Mouse (Mus musculus): Measurements from ENCODE around the gene Ttc32. TPM values are rescaled to one million over a fixed set of nuclear protein-coding genes. Genes with fewer than 3 reads are reported as not detected.

Gene Ttc32
- polyA plus RNA-seq, 1 experiment from 2014 or later: 16.5 TPM

DNA sequence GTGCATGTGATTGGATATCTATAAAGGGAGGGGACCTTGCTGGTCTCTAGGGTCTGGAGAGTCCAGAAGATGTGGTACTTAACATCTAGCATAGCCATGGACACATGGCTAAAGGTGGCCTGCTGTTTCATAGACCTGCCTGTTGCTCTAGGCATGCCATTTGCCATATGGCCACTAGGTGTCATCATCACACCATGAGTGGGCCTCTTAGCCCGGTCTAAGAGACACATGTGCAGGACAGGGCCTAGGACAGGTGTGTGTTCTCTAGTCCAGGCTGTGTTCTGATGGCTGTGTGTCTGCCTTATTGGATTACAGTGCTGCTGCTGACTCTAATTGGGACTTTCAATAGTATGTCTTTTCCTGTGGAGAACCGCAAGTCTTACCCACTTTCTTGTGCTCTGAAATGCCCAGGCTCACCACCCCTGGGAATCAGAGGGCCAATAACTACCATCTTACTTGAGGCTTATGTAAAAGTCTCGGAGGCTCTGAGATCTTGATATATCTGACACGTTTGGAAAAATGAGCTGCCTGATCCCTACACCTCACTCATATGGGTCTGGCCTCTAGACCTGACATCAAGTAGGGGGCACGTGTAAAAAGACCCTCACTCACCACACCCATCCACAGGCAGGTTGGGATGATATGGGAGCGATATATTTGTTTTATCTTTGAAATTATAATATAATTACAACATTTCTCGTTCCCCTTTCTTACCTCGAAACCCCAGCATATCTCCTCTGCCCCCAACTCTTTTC is 22.5 kb downstream of the Ttc32 start:
- 58% methylated on average over 8 of the region's 8 CpGs for WGBS
- Histone ChIP-seq H3K9me3 (ENCODE audit: control insufficient read depth, low read length) (no peaks in the 10 kb centered on the region), H3K36me3 (ENCODE audit: control insufficient read depth, insufficient read depth, low read length) (no peaks in the 10 kb centered on the region), H3K27ac (ENCODE audit: low read depth, low read length) (no peak overlapping the region), H3K27me3 (ENCODE audit: control insufficient read depth, insufficient read depth, low read length) (no peaks in the 10 kb centered on the region), H3K4me1 (ENCODE audit: control insufficient read depth, insufficient read depth, low read length) (no peaks in the 10 kb centered on the region), H3K4me3 (ENCODE audit: low read depth, low read length) (no peak overlapping the region), H3K9ac (ENCODE audit: low read length) (no peak overlapping the region), H3K4me2 (ENCODE audit: low read depth) (no peak overlapping the region)
- DNase-seq (ENCODE audit: low spot score) (peak; percentile 78), ATAC-seq (ENCODE audit: insufficient read depth, low FRiP score, low TSS enrichment) (peak; percentile 84)

DNA sequence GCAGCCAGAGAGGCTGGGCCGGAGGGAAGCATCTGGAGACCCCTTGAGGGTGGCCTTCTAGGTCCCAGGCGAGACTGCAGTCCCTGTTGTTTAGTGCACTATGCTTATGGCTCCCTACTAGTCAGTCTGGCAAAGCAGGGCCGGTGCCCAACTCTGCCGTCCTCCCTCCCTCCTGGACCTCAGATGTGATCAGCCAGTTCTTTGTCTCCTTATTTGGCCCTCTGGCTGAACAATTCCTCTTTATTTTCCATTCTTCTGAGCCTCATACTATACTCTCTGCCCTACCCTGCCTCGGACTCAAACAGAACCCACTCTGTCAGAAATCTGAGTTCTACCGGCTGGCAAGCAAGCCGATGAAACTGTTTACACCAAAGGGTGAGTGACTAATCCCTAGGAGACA is 23.5 kb downstream of the Ttc32 start:
- no peak overlapping the region for H3K4me3 ChIP-seq (ENCODE audit: low read depth, low read length)
- ATAC-seq (ENCODE audit: insufficient read depth, low FRiP score, low TSS enrichment) (no peak), DNase-seq (ENCODE audit: low spot score) (no peak)
- H3K9ac ChIP-seq (ENCODE audit: low read length): no peak overlapping the region
- no peaks in the 10 kb centered on the region for H3K4me1 ChIP-seq (ENCODE audit: control insufficient read depth, insufficient read depth, low read length)
- no peak overlapping the region for H3K27ac ChIP-seq (ENCODE audit: low read depth, low read length)
- no peaks in the 10 kb centered on the region for H3K27me3 ChIP-seq (ENCODE audit: control insufficient read depth, insufficient read depth, low read length)
- no peaks in the 10 kb centered on the region for H3K9me3 ChIP-seq (ENCODE audit: control insufficient read depth, low read length)
- no peaks in the 10 kb centered on the region for H3K36me3 ChIP-seq (ENCODE audit: control insufficient read depth, insufficient read depth, low read length)
- WGBS: 68% methylated on average over 7 of the region's 7 CpGs
- no peak overlapping the region for H3K4me2 ChIP-seq (ENCODE audit: low read depth)

DNA sequence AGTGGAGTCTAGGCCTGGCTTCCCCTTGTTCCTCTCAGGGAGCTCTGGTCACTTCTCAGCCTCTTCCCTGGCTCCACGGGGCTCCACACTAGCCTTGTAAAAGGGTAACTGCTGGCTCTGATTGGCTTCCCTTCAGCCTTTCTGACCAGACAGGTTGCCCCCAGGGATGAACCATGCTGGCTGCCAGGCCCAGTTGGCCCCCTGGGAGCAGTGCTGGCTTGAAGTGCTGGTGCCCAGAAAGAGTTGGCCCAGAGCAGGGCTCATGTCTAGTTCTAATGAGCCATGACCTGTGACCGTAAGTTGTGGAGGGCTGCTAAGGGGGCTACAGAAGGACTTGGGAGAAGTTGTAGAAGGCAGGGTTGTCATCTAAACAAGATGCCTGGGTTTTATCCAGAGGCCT is 24.2 kb downstream of the Ttc32 start:
- Histone ChIP-seq H3K9ac (ENCODE audit: low read length) (no peak overlapping the region), H3K27ac (ENCODE audit: low read depth, low read length) (no peak overlapping the region), H3K36me3 (ENCODE audit: control insufficient read depth, insufficient read depth, low read length) (no peaks in the 10 kb centered on the region), H3K4me1 (ENCODE audit: control insufficient read depth, insufficient read depth, low read length) (no peaks in the 10 kb centered on the region), H3K9me3 (ENCODE audit: control insufficient read depth, low read length) (no peaks in the 10 kb centered on the region), H3K27me3 (ENCODE audit: control insufficient read depth, insufficient read depth, low read length) (no peaks in the 10 kb centered on the region), H3K4me2 (ENCODE audit: low read depth) (no peak overlapping the region), H3K4me3 (ENCODE audit: low read depth, low read length) (no peak overlapping the region)
- DNase-seq (ENCODE audit: low spot score): no peak
- 64% methylated on average over 2 of the region's 2 CpGs for WGBS
- ATAC-seq (ENCODE audit: insufficient read depth, low FRiP score, low TSS enrichment): no peak

DNA sequence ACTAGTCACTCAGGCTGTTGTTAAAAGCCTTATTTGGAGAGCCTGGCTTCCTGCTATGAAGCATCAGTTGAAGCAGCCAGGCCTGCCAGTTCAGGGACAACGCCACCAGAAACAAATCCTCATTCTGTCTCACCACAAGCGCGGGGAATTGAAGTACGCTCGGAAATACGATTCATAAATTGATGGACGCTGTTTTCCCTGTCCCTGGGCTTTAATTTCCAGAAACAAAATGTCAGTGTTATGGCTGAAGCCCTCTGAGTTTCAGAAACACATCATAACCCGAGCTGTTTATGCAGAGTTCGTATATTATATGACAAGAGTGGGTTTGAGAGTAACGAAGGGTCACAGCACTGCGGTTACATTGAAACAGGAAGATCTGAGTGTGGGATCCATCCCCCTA is 25.5 kb downstream of the Ttc32 start:
- no peaks in the 10 kb centered on the region for H3K4me1 ChIP-seq (ENCODE audit: control insufficient read depth, insufficient read depth, low read length)
- 76% methylated on average over 11 of the region's 11 CpGs for WGBS
- H3K27ac ChIP-seq (ENCODE audit: low read depth, low read length): no peak overlapping the region
- no peak overlapping the region for H3K9ac ChIP-seq (ENCODE audit: low read length)
- DNase-seq (ENCODE audit: low spot score) (no peak), ATAC-seq (ENCODE audit: insufficient read depth, low FRiP score, low TSS enrichment) (no peak)
- no peaks in the 10 kb centered on the region for H3K36me3 ChIP-seq (ENCODE audit: control insufficient read depth, insufficient read depth, low read length)
- no peaks in the 10 kb centered on the region for H3K27me3 ChIP-seq (ENCODE audit: control insufficient read depth, insufficient read depth, low read length)
- H3K4me2 ChIP-seq (ENCODE audit: low read depth): no peak overlapping the region
- no peaks in the 10 kb centered on the region for H3K9me3 ChIP-seq (ENCODE audit: control insufficient read depth, low read length)
- no peak overlapping the region for H3K4me3 ChIP-seq (ENCODE audit: low read depth, low read length)

DNA sequence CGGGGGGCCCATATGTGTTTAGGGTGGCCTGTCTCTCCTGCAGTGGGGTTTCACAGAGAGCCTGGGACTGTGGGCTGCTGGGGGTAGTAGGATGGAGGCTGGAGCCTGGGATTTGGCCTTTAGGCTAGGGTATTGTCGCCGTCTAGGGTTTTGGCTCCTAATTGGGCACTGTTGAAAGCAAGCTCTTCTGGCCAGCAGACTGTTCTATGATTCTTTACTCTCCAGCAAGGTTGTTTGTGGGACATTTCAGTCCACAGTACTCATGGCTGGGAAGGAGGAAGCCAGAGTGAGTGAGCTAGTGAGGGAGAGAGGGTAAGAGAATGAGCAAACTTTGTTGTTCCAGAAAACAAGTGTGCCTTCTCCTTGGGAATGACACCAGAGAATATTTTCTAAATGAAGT is 29.7 kb downstream of the Ttc32 start:
- 87% methylated on average over 3 of the region's 3 CpGs for WGBS
- no peaks in the 10 kb centered on the region for H3K27me3 ChIP-seq (ENCODE audit: control insufficient read depth, insufficient read depth, low read length)
- H3K4me3 ChIP-seq (ENCODE audit: low read depth, low read length): no peak overlapping the region
- DNase-seq (ENCODE audit: low spot score): no peak
- H3K9me3 ChIP-seq (ENCODE audit: control insufficient read depth, low read length): no peaks in the 10 kb centered on the region
- H3K9ac ChIP-seq (ENCODE audit: low read length): no peak overlapping the region
- ATAC-seq (ENCODE audit: insufficient read depth, low FRiP score, low TSS enrichment): no peak
- no peaks in the 10 kb centered on the region for H3K4me1 ChIP-seq (ENCODE audit: control insufficient read depth, insufficient read depth, low read length)
- no peak overlapping the region for H3K27ac ChIP-seq (ENCODE audit: low read depth, low read length)
- H3K4me2 ChIP-seq (ENCODE audit: low read depth): no peak overlapping the region
- no peaks in the 10 kb centered on the region for H3K36me3 ChIP-seq (ENCODE audit: control insufficient read depth, insufficient read depth, low read length)

DNA sequence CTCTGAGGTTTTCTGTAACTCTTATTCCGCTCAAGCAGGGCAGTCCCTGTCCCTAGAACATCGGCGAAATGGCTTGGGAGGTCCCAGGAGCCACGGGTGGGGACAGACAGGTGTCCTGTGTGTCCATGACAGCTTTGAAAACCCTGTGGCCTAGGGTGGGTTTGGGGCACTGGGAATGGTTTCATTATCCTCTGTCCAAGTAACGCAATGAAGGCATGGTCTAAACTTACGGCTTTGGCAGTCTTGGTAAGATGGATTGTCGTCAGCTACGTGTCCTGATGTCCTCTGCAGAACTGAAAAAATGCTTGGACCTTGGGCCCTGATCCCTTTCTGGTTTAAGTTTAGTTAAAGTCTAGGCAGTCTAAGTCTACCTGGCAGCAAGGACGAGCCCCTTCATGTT is 30.2 kb downstream of the Ttc32 start:
- H3K27ac ChIP-seq (ENCODE audit: low read depth, low read length): no peak overlapping the region
- H3K4me2 ChIP-seq (ENCODE audit: low read depth): no peak overlapping the region
- WGBS: 91% methylated on average over 9 of the region's 9 CpGs
- H3K4me1 ChIP-seq (ENCODE audit: control insufficient read depth, insufficient read depth, low read length): no peaks in the 10 kb centered on the region
- DNase-seq (ENCODE audit: low spot score): no peak
- ATAC-seq (ENCODE audit: insufficient read depth, low FRiP score, low TSS enrichment): no peak
- H3K4me3 ChIP-seq (ENCODE audit: low read depth, low read length): no peak overlapping the region
- no peaks in the 10 kb centered on the region for H3K27me3 ChIP-seq (ENCODE audit: control insufficient read depth, insufficient read depth, low read length)
- no peaks in the 10 kb centered on the region for H3K36me3 ChIP-seq (ENCODE audit: control insufficient read depth, insufficient read depth, low read length)
- H3K9ac ChIP-seq (ENCODE audit: low read length): no peak overlapping the region
- no peaks in the 10 kb centered on the region for H3K9me3 ChIP-seq (ENCODE audit: control insufficient read depth, low read length)

DNA sequence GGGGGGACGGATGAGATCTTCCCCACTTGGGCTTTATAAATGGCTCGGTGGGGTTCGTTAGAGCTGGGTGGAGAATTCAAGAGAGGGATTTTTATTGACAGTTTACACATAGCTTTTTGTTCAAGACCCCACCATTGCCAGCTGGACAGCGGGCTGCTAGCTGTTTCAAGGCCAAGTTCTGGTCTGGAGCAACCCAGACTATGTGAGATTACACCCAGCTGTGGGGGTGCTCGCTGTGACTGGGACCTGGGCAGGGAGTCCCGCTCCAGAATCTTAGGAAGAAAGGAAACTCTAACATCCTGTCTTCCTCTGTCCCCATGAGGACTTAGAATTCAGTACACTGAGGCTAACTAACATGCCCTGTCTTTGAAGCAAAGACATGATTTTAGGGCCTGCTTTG is 33.8 kb downstream of the Ttc32 start:
- no peaks in the 10 kb centered on the region for H3K4me1 ChIP-seq (ENCODE audit: control insufficient read depth, insufficient read depth, low read length)
- no peaks in the 10 kb centered on the region for H3K9me3 ChIP-seq (ENCODE audit: control insufficient read depth, low read length)
- DNase-seq (ENCODE audit: low spot score): no peak
- H3K36me3 ChIP-seq (ENCODE audit: control insufficient read depth, insufficient read depth, low read length): no peaks in the 10 kb centered on the region
- no peak overlapping the region for H3K9ac ChIP-seq (ENCODE audit: low read length)
- H3K27ac ChIP-seq (ENCODE audit: low read depth, low read length): no peak overlapping the region
- ATAC-seq (ENCODE audit: insufficient read depth, low FRiP score, low TSS enrichment): no peak
- 81% methylated on average over 6 of the region's 6 CpGs for WGBS
- no peak overlapping the region for H3K4me3 ChIP-seq (ENCODE audit: low read depth, low read length)
- no peak overlapping the region for H3K4me2 ChIP-seq (ENCODE audit: low read depth)
- H3K27me3 ChIP-seq (ENCODE audit: control insufficient read depth, insufficient read depth, low read length): no peaks in the 10 kb centered on the region

DNA sequence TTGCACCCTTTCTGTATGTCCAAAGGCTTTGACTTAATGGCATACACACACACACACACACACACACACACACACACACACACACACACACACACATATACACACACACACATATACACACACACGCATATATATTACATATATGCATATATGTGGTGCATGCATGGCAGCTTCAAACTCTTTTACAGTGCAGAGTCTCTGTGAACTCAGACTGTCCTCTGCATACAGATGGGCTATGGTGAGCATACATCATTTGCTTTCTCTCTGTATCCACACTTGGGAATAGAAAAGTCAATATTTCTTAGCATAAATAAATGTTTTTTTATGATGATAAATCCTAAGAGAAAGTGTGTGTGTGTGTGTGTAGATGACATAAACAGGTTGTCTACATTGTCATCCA is 41.3 kb downstream of the Ttc32 start:
- H3K4me1 ChIP-seq (ENCODE audit: control insufficient read depth, insufficient read depth, low read length): no peaks in the 10 kb centered on the region
- WGBS: 95% methylated on average over 1 of the region's 1 CpGs
- no peak overlapping the region for H3K27ac ChIP-seq (ENCODE audit: low read depth, low read length)
- H3K36me3 ChIP-seq (ENCODE audit: control insufficient read depth, insufficient read depth, low read length): no peaks in the 10 kb centered on the region
- no peak overlapping the region for H3K4me3 ChIP-seq (ENCODE audit: low read depth, low read length)
- no peaks in the 10 kb centered on the region for H3K9me3 ChIP-seq (ENCODE audit: control insufficient read depth, low read length)
- no peak overlapping the region for H3K9ac ChIP-seq (ENCODE audit: low read length)
- H3K27me3 ChIP-seq (ENCODE audit: control insufficient read depth, insufficient read depth, low read length): no peaks in the 10 kb centered on the region
- no peak; the same call in 1 of the 2 replicates for ATAC-seq (ENCODE audit: insufficient read depth, low FRiP score, low TSS enrichment)
- no peak for DNase-seq (ENCODE audit: low spot score)
- no peak overlapping the region for H3K4me2 ChIP-seq (ENCODE audit: low read depth)

DNA sequence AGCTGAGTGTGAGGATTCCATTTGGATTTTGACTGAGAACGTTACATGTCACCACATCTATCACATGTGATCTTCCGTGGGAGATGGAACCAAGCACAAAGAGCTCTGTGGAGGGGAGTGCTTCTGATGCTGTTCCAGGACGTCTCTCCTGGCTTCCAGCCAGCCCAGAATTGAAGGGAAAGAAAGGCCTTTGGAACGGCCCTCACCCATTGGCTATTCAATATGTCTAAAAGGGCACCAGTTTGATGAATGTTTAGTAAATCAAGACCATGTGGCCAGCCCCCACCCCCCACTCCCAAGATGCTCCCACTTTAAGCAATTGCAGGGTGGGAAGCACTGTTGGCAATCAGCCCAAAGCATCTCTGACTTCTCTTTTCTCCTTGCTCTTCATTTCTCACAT is 41.7 kb downstream of the Ttc32 start:
- H3K9ac ChIP-seq (ENCODE audit: low read length): no peak overlapping the region
- H3K36me3 ChIP-seq (ENCODE audit: control insufficient read depth, insufficient read depth, low read length): no peaks in the 10 kb centered on the region
- H3K4me1 ChIP-seq (ENCODE audit: control insufficient read depth, insufficient read depth, low read length): no peaks in the 10 kb centered on the region
- H3K4me2 ChIP-seq (ENCODE audit: low read depth): no peak overlapping the region
- 53% methylated on average over 4 of the region's 4 CpGs for WGBS
- peak; percentile 63 for DNase-seq (ENCODE audit: low spot score)
- H3K27ac ChIP-seq (ENCODE audit: low read depth, low read length): no peak overlapping the region
- no peaks in the 10 kb centered on the region for H3K27me3 ChIP-seq (ENCODE audit: control insufficient read depth, insufficient read depth, low read length)
- H3K4me3 ChIP-seq (ENCODE audit: low read depth, low read length): no peak overlapping the region
- no peaks in the 10 kb centered on the region for H3K9me3 ChIP-seq (ENCODE audit: control insufficient read depth, low read length)
- peak; percentile 65; the same call in 1 of the 2 replicates for ATAC-seq (ENCODE audit: insufficient read depth, low FRiP score, low TSS enrichment)

Data from neural tube, embryonic 11.5 days (tissue).